Mouse (Mus musculus): ENCODE measurements around the gene Gm21560. TPM values are rescaled to one million over a fixed set of nuclear protein-coding genes. Genes with fewer than 3 reads are reported as not detected.
"Not testable (repeated sequence)": the region's sequence is repeated elsewhere in the genome, so short reads cannot be mapped to it uniquely, and the experiment has no call there.

Gm21560 gene
- not detected in 2 replicates for polyA plus RNA-seq (2012; rRNA removed)

DNA sequence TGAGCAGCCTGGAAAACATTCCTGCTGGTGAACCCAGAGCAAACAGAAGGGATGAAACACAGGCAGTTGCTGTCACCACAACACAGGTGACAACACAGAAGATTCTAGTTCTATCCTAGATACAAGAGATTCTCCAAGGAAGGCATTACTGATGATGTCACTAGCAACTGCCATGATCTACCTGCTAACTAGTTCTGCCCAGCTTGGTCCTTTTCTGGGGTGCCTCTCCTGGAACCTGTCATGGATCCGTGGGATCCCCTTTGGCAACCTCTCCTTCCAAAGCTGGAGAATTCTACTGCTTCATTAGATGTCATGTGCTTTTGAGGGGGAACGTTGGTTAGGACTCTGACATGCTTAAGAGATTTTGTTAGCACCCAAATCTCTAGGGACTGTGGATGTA lies at the start of gene Gm21560:
Gene Gm21560, minus strand, starts transcription at position 101 of the 400 bp plus-strand sequence.
- H3K36me3 ChIP-seq (ENCODE audit: control insufficient read depth, insufficient read depth, low read length); DNase-seq (ENCODE audit: low read depth in 1 of 2, low spot score in 2 of 2); H3K4me3 ChIP-seq (ENCODE audit: extremely low read depth, insufficient read depth, insufficient read length); H3K27me3 ChIP-seq (ENCODE audit: control insufficient read depth, insufficient read depth, low read length); H3K27ac ChIP-seq (ENCODE audit: insufficient read depth, low read length); H3K4me1 ChIP-seq (ENCODE audit: control insufficient read depth, insufficient read depth, insufficient read length): not testable (repeated sequence)
- 62% methylated on average over 2 of the region's 2 CpGs for WGBS

DNA sequence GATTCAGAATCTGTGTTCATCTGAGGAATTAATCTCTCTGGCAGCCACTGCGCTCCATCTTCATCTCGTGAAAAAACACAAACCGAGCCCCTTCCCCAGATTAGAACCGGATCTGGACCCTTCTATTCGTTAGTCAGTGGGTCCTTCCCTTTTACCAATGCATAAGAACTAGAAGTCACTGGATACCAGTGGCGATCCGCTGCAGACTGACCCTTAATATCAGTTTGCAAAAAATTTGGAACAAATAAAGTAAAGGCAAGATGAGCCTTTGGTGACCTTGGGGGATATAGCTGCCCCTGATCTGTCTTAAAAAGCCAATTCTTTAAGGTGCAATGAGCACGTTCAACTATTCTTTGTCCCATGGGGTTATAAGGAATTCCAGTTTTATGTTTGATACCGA lies 55.6 kb downstream of the Gm21560 start:
- not testable (repeated sequence) for H3K27me3 ChIP-seq (ENCODE audit: control insufficient read depth, insufficient read depth, low read length); H3K36me3 ChIP-seq (ENCODE audit: control insufficient read depth, insufficient read depth, low read length); H3K27ac ChIP-seq (ENCODE audit: insufficient read depth, low read length); DNase-seq (ENCODE audit: low read depth in 1 of 2, low spot score in 2 of 2); H3K4me3 ChIP-seq (ENCODE audit: extremely low read depth, insufficient read depth, insufficient read length); H3K4me1 ChIP-seq (ENCODE audit: control insufficient read depth, insufficient read depth, insufficient read length)
- WGBS: 81% methylated on average over 5 of the region's 9 CpGs

DNA sequence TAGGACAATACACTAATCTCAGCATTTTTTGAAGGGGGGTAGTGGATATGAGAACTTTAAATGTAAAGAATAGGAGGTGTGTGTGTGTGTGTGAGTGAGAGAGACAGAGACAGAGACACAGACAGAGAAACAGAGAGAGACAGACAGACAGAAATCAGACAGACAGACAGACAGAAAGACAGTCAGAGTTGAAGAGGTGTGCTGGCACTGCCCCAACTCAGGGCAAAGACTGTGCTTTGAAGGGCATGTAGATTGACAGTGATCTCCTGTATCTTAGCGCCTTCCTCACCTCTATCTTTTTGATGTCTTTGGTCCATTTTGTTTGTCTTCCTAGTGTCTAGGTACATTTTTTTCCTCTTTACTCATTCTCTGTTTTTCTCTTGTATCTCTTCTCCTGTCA lies 58.0 kb downstream of the Gm21560 start:
- not testable (repeated sequence) for DNase-seq (ENCODE audit: low read depth in 1 of 2, low spot score in 2 of 2); H3K36me3 ChIP-seq (ENCODE audit: control insufficient read depth, insufficient read depth, low read length); H3K27ac ChIP-seq (ENCODE audit: insufficient read depth, low read length); H3K4me3 ChIP-seq (ENCODE audit: extremely low read depth, insufficient read depth, insufficient read length); H3K4me1 ChIP-seq (ENCODE audit: control insufficient read depth, insufficient read depth, insufficient read length); H3K27me3 ChIP-seq (ENCODE audit: control insufficient read depth, insufficient read depth, low read length)
- 92% methylated on average over 1 of the region's 1 CpGs for WGBS

Other genes starting within 250 kb of the Gm21560 start
- not detected in 2 replicates for gene Gm3453, start 240.2 kb downstream of the Gm21560 start, polyA plus RNA-seq (2012; rRNA removed)
- not detected in 2 replicates for gene Gm6337, start 161.0 kb downstream of the Gm21560 start, polyA plus RNA-seq (2012; rRNA removed)
- gene Gm8206, start 125.3 kb downstream of the Gm21560 start, polyA plus RNA-seq (2012; rRNA removed): 0.05 TPM in 1 of 2 replicates, not detected in the other
- 0.09 and 0.11 TPM in 2 replicates for gene Gm3468, start 110.6 kb downstream of the Gm21560 start, polyA plus RNA-seq (2012; rRNA removed)
- not detected in 2 replicates for gene Gm3476, start 93.5 kb downstream of the Gm21560 start, polyA plus RNA-seq (2012; rRNA removed)
- 0.14 and 0.48 TPM in 2 replicates for gene Gm3411, start 68.0 kb upstream of the Gm21560 start, polyA plus RNA-seq (2012; rRNA removed)
- not detected in 2 replicates for gene Gm21103, start 85.6 kb upstream of the Gm21560 start, polyA plus RNA-seq (2012; rRNA removed)
- not detected in 2 replicates for gene Gm3618, start 124.4 kb upstream of the Gm21560 start, polyA plus RNA-seq (2012; rRNA removed)
- gene Gm16440, start 171.0 kb upstream of the Gm21560 start, polyA plus RNA-seq (2012; rRNA removed): not detected in 2 replicates
- 0.18 TPM in 1 of 2 replicates, not detected in the other for gene Gm3591, start 193.2 kb upstream of the Gm21560 start, polyA plus RNA-seq (2012; rRNA removed)
- not detected in 2 replicates for gene Gm3594, start 225.3 kb upstream of the Gm21560 start, polyA plus RNA-seq (2012; rRNA removed)

Data from spleen, adult 2 months (tissue).